Mouse (Mus musculus) cerebellum, adult 2 months (tissue): Measurements from ENCODE around the gene Olfm4.

Source experiments
- CTCF ChIP-seq: fragments of 200-500 bp; IDR thresholded peaks from 2 replicates; pipeline ENCODE4 v1.5.1; 2011; ENCODE audit warnings: low read depth, mild to moderate bottlenecking, control low read depth, low read length, moderate library complexity, borderline replicate concordance; ENCODE audit not compliant: insufficient read depth
- POLR2A ChIP-seq: fragments of 200-500 bp; IDR thresholded peaks from 2 replicates; pipeline ENCODE4 v1.6.1; 2011; ENCODE audit warnings: low read length, control low read depth, borderline replicate concordance; ENCODE audit not compliant: insufficient read depth

DNA sequence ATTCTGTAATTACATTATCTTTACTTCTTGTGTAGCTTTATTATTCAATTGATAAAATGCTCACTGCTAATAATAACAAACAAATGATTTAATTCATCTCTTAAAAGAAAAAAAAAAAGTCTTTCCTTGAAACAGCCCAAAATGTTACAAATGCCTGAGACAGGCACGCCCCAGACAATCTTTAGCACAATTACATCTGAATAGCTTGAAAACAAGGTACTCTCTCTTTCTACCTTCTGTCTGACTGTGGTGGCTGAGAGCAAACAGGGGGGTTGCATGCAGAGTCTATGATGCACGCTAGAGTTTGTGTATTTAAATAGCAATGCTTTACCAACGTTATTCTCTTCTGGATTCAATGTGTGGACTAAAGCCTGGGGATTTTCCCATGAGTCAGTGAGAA lies 71.8 kb downstream of the Olfm4 start:
- TF ChIP-seq POLR2A (no peak), CTCF (no peak)
